Mouse (Mus musculus): ENCODE measurements at regions not wholly inside any gene's neighbourhood (a gene's known extent, or its start where the extent isn't known, plus 50 kb on each side); places are given as distances from the start of the nearest gene placed in this dataset.

GRCm38 (mm10) chr8:56476158-56476557, 74.7 kb downstream of the Cep44 start:
- no peak for DNase-seq (ENCODE audit: low spot score in 2 of 2)

GRCm38 (mm10) chr8:56475138-56475537, 75.7 kb downstream of the Cep44 start:
- no peak for DNase-seq (ENCODE audit: low spot score in 2 of 2)

- no peak for DNase-seq (ENCODE audit: low spot score in 2 of 2)
These were observed 76.5 kb downstream of the Cep44 start for GRCm38 (mm10) chr8:56474335-56474734.

GRCm38 (mm10) chr8:56465091-56465490, 85.8 kb downstream of the Cep44 start:
- no peak for DNase-seq (ENCODE audit: low spot score in 2 of 2)

GRCm38 (mm10) chr8:56450982-56451381, 99.9 kb downstream of the Cep44 start:
- no peak for DNase-seq (ENCODE audit: low spot score in 2 of 2)

GRCm38 (mm10) chr8:56443676-56444075, 107.2 kb downstream of the Cep44 start:
- DNase-seq (ENCODE audit: low spot score in 2 of 2), result no peak

- DNase-seq (ENCODE audit: low spot score in 2 of 2), result peak in 1 of 2 experiments; percentile 10
These were observed 111.4 kb downstream of the Cep44 start for GRCm38 (mm10) chr8:56439417-56439816.

GRCm38 (mm10) chr8:56434826-56435225, 116.0 kb downstream of the Cep44 start:
- no peak for DNase-seq (ENCODE audit: low spot score in 2 of 2)

- DNase-seq (ENCODE audit: low spot score in 2 of 2), result no peak
These were observed 117.6 kb downstream of the Hpgd start for GRCm38 (mm10) chr8:56412026-56412425.

GRCm38 (mm10) chr8:56410412-56410811, 116.0 kb downstream of the Hpgd start:
- no peak for DNase-seq (ENCODE audit: low spot score in 2 of 2)

- DNase-seq (ENCODE audit: low spot score in 2 of 2), result no peak
These were observed 112.9 kb downstream of the Hpgd start for GRCm38 (mm10) chr8:56407267-56407666.

- DNase-seq (ENCODE audit: low spot score in 2 of 2), result no peak
These were observed 111.9 kb downstream of the Hpgd start for GRCm38 (mm10) chr8:56406317-56406716.

- no peak for DNase-seq (ENCODE audit: low spot score in 2 of 2)
These were observed 103.2 kb downstream of the Hpgd start for GRCm38 (mm10) chr8:56397611-56398010.

GRCm38 (mm10) chr8:56396352-56396751, 102.0 kb downstream of the Hpgd start:
- no peak for DNase-seq (ENCODE audit: low spot score in 2 of 2)

GRCm38 (mm10) chr8:56392626-56393025, 98.2 kb downstream of the Hpgd start:
- no peak for DNase-seq (ENCODE audit: low spot score in 2 of 2)

GRCm38 (mm10) chr8:56392158-56392557, 97.8 kb downstream of the Hpgd start:
- DNase-seq (ENCODE audit: low spot score in 2 of 2), result no peak

Measured in urinary bladder, postnatal 36 days (tissue).